Mouse (Mus musculus) forelimb bud, embryonic 11.5 days (tissue): ENCODE results near the gene Nipsnap1.

Experiments
- DNase-seq: peaks from one replicate; pipeline ENCODE4 v3.0.0-alpha.2; 2012; ENCODE audit warnings: low read depth, low spot score

Gene Nipsnap1

DNA sequence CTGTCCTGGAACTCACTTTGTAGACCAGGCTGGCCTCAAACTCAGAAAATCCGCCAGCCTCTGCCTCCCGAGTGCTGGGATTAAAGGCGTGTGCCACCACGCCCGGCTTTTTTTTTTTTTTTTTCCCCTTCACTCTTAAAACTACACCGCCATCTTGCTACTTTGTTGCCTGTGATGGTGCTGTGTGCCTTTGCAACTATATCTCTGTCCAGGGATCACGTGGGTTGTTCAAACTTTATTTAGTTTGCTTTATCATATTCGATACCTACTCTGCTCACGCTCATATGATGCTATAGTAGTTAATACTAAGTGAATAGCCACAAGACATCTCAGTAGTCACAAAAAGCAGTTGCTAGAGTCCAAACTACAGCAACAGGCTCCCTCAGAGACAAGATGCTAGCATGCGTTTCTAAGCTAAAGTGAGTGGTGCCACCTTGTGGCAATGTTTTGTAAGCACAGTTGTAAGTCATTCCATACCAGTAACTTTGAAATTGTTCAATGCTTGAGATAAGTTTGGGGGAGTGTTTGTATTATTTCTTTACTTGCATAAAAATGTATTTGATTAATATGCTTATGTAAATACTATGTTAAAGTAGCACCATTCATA is 8.0 kb upstream of the Nipsnap1 start:
- peak; percentile 86 for DNase-seq

DNA sequence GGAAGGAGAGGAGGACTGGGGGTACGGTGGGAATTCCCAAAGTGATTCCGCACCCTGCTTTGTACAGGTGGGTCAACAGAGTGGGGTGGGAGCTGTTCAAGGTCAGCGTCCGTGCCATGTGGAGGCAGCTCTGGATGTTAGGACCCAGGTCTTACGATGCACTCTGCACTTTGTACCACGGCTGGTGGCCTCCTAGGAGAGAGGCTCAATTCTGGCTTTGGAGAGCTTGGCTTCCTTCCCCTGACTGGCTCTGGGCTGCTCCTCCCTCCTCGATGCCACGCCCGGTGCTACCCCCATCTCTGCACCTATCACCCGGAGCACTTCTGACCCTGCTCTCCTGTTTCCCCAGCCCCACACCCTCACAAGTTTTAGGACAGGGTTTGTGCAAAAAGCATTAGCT is 800 bp downstream of the Nipsnap1 start:
- peak; percentile 17 for DNase-seq

DNA sequence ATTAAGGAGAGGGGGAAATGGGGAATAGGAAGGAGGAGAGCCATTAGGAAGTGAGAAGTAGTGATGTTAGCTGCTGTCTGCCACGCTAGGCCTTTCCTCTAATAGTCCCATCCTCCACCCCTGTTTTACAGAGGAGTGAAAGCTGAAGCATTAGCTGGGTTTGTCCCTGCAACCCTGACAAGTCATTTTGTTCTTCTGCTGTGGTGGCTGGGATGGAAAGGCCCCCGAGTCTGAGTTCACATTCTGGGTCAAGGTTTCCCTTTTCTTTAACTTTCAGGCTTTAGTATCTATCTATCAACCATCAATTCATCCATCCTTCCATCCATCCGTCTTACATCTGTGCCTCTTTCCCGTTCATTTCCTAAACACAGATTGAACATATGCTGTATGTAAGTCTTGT is 7.3 kb downstream of the Nipsnap1 start:
- no peak for DNase-seq

- peak; percentile 19 for DNase-seq
These were observed 9.3 kb downstream of the Nipsnap1 start for GRCm38 (mm10) chr11:4882892-4883627.

- DNase-seq, result peak; percentile 40
These were observed 11.7 kb downstream of the Nipsnap1 start for GRCm38 (mm10) chr11:4885385-4885903.

GRCm38 (mm10) chr11:4886987-4887386 is 13.2 kb downstream of the Nipsnap1 start:
- no peak for DNase-seq

- peak; percentile 86 for DNase-seq
These were observed 21.4 kb downstream of the Nipsnap1 start, which contains the start of gene Thoc5 for GRCm38 (mm10) chr11:4894848-4895816. Gene Thoc5, plus strand, starts transcription at chr11:4895320.

GRCm38 (mm10) chr11:4900437-4900836 is 26.7 kb downstream of the Nipsnap1 start:
- no peak for DNase-seq

- DNase-seq, result no peak
These were observed 28.2 kb downstream of the Nipsnap1 start for GRCm38 (mm10) chr11:4901956-4902355.

DNA sequence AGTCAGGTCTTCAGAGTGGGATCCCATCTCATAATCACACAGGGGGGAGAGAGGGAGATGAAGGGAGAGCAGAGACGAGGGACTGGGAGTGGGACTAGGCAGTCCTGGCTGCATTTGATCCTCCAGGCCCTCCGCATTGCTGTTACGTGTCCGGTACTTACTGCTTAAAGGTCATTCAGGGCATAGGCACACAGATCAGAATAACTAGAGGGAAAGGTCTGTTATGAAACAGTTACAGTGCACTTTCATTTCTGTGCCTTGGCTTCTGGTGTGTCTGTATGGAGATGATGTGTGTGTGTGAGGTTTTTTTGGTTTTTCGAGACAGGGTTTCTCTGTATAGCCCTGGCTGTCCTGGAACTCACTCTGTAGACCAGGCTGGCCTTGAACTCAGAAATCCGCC is 32.5 kb downstream of the Nipsnap1 start:
- DNase-seq, result no peak

DNA sequence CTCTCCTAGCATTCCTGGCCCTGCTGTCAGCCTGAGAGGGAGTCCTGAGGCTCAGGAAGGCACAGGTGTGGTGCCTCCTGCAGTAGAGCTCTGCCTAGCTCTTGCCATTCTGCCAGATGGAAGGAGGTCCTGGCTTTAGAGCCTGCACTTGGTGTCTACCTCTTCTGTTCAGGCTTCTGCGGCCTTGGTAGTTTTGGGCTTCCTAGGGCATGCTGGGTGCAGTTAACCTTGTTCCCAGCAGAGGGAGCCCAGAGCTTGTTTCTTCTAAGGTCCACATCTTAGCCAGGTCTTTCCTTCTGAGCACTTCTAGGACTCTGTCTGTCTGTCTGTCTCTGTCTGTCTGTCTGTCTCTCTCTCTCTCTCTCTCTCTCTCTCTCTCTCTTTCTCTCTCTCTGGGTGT is 42.3 kb downstream of the Nipsnap1 start:
- peak; percentile 60 for DNase-seq

GRCm38 (mm10) chr11:4921281-4921680 is 47.5 kb downstream of the Nipsnap1 start:
- no peak for DNase-seq

DNA sequence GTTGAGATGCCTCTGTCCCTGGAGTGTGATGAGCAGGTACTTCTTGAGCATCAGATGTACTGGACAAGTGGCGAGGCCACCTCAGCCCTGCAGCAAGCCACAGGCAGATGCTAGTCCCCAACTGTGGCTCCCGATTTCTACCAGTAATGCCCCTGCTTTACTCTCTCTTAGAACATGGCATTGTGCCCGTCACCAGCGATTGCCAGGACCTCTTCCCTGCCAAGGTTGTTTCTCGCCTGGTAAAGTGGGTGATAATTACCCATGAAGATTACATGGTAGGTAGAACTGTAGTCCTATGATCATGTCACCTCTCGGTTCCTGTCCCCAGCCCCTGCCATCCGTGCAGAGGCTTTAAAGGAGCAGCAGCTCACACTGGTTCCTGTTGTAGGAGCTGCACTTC is 48.0 kb downstream of the Nipsnap1 start:
- no peak for DNase-seq

DNA sequence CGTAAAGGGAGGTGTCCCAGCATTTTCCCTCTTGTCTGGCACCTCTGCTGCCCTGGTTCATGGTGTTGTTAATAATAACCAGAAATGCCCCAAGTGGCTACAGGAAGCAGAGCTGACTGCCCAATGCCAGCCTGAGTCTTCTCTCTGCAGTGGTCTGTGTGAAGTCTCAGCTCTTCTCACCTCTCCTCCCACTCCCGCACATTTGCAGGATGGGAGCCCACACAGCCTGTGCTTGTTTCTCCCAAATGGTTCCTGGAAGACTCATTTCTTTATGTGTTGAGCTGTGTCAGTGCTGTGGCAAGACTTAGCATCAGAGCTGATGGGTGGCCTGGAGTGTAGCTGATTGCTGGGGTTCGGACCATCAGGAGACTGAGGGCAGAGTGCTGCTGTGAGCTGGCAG is 53.5 kb downstream of the Nipsnap1 start:
- DNase-seq, result no peak

- peak; percentile 43 for DNase-seq
These were observed 57.4 kb downstream of the Nipsnap1 start for GRCm38 (mm10) chr11:4931009-4931601.

GRCm38 (mm10) chr11:4936243-4936642 is 62.5 kb downstream of the Nipsnap1 start:
- DNase-seq, result no peak
